Mouse (Mus musculus): ENCODE measurements around the gene Tmem30a. TPM values are rescaled to one million over a fixed set of nuclear protein-coding genes. Genes with fewer than 3 reads are reported as not detected.

The Tmem30a gene
- polyA plus RNA-seq, 1 experiment, result 15.7 TPM

DNA sequence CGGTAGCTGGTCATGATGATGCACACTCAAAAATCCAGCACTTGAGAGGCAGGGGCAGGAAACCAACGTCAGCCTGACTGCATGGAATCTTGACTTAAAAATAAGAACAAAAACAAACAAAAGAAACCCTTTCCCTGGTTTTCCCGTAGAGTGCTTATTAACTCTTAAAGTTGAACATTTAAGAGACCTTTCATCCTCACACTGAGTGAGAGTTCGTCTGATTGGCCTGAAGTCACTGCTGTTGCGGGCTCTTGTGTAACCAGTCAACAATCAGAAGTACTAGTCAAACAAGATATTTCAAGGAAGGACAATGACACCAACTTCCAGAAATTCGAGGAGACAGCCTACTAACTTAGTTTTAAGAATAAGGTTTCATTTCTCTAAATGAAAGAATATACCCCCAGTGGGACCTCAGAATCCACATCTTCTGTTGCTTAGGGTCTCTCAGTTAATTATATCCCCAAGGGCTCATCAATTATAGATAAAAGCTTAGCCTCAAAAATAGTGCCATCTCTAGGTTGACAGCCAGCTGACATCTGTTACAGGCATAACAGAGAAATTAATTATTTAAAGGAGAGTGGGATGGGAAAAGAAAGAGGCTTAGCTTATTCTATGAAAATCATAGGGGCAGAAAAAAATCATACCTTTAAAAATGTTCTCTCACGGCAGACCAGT is 3.3 kb upstream of the Tmem30a start:
- whole genome bisulfite sequencing, result 44% methylated on average over 7 of the region's 7 CpGs
- no peak for DNase-seq (ENCODE audit: low read depth, low spot score)

DNA sequence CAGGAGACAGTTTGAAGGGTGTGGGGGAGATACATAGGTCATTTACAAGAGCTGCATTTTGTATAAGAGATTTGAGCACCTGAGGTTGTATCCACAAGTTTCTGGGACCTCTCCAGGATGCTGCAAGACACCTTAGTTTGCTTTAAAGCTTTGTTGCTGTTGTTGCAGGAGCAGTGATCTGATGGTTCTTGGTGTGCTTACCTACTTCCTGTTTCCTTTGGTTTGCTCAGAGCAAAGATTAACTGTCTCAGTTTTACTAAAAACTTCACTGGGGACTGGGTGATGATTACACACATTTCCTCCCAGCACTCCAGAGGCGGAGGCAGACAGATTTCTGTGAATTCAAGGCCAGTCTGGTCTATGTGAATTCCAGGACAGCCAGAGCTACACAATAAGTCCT is 1.8 kb upstream of the Tmem30a start:
- DNase-seq (ENCODE audit: low read depth, low spot score), result no peak
- 75% methylated on average over 1 of the region's 1 CpGs for WGBS

DNA sequence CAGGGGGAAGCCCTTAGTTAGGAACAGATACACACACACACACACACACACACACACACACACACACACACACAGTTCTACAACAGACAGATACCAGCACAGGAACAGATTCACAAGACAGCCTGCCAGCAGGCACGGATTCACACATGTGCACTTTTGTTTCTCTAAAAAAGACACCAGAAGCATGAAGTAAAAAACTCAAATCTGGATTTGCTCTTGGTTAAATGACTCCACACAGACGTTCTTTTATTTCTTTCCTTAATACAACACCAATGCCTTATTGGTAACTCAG is 7.6 kb downstream of the Tmem30a start:
- WGBS, result 37% methylated on average over 2 of the region's 2 CpGs
- no peak for DNase-seq (ENCODE audit: low read depth, low spot score)

DNA sequence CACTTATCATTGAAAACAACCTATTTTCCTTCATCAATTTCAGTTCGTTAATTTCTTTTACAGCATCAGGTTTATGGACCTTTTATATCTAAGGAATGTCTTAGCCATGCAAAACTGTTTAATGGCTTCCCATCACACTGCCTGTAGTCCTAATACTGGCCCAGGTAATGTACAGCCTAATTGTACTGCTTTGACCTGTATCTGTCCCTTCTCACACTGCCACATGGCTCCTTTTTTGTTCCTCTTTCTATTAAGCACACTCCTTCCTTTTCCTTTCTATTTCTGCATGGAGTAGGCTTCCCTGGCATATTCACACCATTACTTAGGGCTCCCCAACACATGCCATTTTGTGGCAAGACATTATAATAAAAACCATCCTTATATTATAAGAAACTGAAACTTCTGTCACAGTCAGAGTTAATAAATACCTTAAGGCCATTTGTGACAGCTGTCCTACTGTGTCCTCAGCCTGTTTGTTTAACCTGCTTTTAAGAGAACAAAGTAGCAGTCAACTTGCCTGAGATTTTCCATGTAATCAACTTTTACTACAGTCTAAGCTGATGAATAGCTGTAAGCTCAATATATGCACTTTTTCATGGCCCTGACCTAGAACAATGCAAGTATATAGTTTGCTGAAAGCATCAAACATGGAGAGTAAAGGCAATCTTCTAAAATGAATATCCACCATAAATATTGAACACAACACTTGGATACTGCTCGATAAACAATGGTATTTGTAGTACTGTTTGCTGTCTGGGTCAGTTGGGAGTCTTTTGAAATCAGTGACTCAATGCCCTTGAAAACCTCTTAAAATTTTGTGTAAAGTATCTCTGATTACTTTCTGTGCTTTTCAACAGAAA is 8.1 kb downstream of the Tmem30a start:
- no peak for DNase-seq (ENCODE audit: low read depth, low spot score)
- WGBS, result 50% methylated on average over 2 of the region's 2 CpGs

DNA sequence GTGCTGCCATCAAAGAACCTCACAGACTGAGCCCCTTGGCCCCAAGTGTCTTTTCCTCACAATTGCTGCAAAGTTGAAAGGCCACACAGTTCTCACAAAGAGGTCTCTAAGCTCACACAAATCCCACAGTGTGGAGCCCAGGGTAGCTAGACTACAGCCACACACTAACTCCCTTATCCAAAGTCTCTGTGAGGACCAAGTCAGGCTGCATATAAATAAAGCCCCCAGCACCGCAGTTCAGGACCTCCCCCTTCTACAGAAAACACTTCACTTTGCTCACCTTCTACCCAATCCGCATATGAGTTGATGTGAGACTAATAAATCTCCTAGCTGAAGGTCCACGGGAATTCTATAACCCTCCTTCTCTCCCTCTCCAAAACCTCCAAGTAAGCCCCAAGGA is 8.9 kb downstream of the Tmem30a start:
- WGBS, result 47% methylated on average over 3 of the region's 3 CpGs
- no peak for DNase-seq (ENCODE audit: low read depth, low spot score)

DNA sequence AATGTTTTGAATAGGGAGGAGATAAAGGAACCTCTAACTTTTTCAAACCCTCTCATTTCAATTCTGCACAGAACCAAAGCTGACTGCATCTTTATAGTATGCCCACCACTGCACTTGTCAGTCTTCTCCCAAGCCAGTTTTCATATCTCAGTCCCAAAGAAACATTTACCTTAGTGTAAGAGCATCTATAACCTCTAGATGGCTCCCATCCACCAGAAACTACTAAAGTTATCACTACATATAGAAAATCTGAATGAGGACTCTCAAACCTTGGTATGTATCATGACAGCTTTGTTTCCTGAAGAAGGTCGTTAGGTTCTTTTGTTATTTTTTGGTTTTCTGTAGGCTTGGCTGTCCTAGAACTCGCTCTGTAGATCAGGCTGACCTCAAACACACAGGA is 14.0 kb downstream of the Tmem30a start:
- WGBS, result 62% methylated on average over 2 of the region's 2 CpGs

DNA sequence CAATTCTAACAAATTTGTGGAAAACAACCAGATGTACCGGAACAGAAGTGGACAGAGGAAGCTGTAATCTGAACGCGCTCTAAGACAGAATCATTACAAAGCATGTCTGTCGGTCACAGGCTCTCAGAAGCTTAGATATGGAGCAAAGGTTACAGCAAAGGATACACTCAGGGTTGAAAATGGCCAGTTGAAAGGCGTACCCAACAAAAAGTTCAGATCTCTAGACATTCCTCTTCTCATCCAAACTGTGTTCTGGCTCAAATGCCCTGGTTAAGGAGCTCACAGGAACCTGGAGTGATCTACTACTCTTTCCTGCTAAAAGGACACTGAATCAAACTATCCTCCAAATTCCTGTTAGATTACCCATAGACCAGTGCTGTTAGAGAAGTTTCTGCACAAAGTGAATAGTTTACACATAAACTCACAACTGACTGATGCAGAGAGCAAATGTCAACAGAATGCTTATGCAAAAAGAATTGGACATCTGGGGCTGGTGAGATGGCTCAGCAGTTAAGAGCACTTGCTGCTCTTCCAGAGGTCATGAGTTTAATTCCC is 26.2 kb downstream of the Tmem30a start:
- WGBS, result 88% methylated on average over 5 of the region's 5 CpGs
- DNase-seq (ENCODE audit: low read depth, low spot score), result no peak

More for the DNA sequence above, 14.0 kb downstream of the Tmem30a start:
- no peak for DNase-seq (ENCODE audit: low read depth, low spot score)

DNA sequence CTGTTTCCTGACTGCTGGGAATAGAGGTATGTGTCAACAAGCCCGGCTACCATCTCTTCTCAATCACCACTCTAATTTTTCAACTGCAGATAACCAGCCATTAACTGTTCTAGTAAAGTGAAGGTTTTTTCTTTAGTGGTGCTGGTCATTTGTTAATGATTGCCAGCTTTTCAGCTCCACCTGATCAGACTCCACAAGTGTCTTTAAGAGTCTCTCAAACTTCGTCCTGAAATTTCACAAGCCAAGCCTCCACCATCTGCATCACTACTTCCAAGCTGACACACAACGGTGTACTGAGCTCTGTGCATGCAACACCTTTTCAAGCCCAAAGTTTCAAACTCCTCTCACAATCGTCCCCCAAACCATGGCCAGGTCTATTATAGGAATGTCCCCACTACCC is 28.0 kb downstream of the Tmem30a start:
- DNase-seq (ENCODE audit: low read depth, low spot score), result no peak
- 57% methylated on average over 4 of the region's 4 CpGs for WGBS

DNA sequence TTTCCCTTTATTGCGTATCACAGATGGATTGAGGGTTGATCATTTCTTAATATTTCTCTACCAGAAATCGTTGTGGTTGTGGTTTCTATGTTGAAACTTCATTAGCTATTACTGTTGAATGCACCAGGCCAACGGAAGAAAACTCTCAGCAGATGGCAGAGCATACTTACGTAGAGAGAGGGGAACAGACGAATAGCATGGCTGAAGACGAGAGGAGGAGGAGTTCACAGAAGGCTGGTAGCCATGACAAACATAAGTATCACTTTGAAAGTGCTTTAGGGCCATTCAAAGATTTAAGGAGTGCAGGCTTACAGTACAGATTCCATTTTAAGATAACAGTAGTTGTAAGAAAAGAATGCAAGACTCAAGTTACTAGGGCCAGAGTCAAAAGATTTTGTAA is 30.8 kb downstream of the Tmem30a start:
- 80% methylated on average over 6 of the region's 6 CpGs for WGBS
- no peak for DNase-seq (ENCODE audit: low read depth, low spot score)

DNA sequence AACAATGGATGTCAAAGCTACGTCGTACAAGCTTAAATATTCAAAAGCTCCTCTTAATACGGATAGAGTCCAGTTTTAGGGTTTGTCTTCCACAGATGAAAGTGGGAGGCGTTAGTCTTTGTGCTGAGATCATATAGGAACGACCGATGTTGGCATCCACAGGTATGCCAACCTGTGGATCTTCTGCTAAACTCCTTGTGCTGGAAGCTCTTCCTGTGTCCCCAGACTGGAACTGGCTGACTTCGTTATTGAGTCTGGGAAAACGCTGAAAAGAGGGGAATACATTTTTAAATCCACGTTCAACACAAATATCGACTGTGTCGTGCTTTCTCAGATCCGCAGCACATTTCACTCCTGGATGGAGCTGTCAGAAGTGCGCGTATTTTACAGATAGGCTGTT is 33.2 kb downstream of the Tmem30a start:
- WGBS, result 3% methylated on average over 14 of the region's 14 CpGs
- DNase-seq (ENCODE audit: low read depth, low spot score), result no peak

DNA sequence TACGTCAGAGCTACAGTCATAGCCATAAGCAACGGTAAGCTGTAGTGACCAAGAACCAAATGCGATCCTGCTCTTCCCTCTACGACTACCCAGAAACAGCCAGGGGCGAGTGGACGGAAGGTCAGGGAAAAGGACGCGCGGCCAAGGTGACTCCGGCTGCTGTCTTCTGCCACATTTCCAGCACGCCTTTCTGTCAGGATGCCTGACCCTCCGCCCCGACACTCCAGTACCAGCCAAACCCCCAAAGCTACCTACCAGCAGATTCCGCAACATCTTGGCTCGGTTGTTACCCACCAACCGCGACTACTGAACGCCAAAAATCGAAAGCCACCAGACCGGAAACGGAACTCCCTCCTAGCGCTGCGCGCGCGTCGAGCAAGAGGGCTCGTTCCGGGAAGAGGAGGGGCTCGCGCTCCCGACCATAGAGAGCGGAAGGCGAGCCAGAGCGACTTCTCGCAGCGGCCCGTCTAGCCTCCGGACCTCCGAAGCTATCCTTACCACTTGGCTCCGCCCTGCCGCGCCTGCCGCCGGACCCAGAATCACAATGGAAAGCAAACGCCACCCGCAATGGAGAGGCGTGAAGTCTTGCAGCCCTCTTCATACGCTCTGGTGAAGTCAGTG is 33.8 kb downstream of the Tmem30a start, which contains the start of gene Cox7a2:
Gene Cox7a2, minus strand, starts transcription at position 494 of the 621 bp plus-strand sequence.
- under 1% methylated on average over 49 of the region's 49 CpGs for WGBS

DNA sequence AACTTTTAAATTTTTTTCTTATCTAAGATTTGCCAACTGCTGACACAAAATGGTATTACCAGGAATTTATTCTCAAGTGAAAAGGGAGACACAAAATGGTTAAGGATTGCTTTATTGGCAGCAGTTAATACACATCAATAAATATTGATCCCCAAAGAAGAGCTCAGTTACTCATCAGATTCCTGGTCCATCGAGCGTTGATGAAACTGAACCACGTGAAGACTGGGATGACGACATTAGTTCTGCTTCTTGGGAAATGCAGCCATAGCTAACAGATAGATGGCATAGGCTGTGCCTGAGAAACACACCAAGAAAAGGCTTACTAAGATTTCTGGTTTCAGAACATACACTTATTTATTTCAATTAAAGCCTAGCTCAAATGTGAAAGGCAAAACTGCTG is 38.0 kb downstream of the Tmem30a start:
- DNase-seq (ENCODE audit: low read depth, low spot score), result no peak
- WGBS, result 91% methylated on average over 4 of the region's 4 CpGs

More for the DNA sequence above, 33.8 kb downstream of the Tmem30a start, which contains the start of gene Cox7a2:
- peak; percentile 87 for DNase-seq (ENCODE audit: low read depth, low spot score)

DNA sequence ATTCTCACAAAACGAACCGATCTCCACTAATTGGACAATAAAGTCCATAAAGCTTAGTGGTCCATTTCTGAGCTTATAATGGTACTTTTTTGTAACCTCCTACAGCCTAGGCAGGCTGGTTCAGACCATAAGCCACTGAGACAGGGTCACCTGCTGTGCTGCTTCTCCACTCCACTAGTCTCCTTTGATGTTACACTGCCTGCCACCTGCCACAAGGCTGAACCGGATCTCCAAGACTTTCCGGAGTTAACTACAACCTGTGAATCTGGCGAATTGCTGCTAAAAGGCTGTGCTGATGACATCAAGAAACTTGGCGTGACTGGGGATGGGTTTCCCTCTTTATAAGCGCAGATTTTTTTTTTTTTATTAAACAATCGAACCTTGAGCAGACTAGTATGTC is 41.5 kb downstream of the Tmem30a start:
- no peak for DNase-seq (ENCODE audit: low read depth, low spot score)
- 75% methylated on average over 8 of the region's 8 CpGs for WGBS

DNA sequence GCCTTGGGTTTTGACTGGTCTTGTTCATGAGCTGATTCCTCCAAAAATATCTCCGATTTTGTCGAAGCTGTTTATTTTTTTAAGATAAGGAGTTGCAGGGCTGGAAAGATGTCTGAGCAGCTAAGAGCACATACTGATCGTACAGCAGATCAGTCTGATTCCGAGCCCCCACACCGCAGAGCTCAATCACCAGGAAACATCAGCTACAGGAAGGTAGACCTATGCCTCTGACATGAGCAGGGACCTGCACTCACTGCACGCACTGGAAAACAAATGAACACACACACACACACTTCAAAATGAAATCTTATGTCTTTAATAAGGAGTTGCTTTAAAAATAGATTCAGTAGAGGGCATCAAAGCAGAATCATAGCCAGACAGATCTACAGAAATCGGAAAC is 42.6 kb downstream of the Tmem30a start:
- DNase-seq (ENCODE audit: low read depth, low spot score), result no peak
- 80% methylated on average over 7 of the region's 7 CpGs for WGBS

DNA sequence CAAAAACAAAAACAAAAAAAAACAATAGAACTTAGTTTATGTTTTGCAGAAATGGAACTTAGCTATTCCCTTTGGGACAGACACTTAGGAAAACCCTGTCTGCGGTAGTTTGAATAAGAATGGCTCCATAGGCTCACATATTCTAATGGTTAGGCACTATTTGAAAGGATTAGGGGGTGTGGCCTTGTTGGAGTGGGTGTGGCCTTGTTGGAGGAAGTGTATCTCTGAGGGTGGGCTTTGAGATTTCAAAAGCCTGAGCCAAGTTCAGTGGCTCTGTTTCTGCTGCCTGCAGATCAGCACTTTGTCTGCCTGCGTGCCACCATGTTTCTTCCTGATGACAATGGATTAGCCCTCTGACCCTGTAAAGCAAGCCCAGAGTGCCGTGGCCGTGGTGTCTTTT is 48.3 kb downstream of the Tmem30a start:
- DNase-seq (ENCODE audit: low read depth, low spot score), result no peak
- WGBS, result 79% methylated on average over 4 of the region's 4 CpGs

DNA sequence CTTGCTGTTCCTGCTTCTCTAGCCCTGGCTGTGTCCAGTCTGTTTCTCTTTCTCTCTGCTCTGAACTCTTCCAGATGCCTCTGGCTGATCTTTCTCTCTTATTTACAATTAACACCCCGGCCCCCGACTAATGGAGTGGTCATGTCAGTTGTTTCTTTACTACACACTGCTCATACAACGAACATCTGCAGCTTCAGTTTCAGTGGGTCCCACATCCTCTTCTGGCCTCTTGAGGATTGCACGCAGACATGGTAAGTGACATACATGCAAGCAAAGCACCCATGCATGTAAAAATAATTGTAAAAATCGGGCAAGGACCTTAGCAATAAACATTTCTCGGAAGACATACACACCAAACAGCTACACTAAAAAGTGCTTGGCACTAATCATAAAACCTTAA is 57.7 kb downstream of the Tmem30a start:
- no peak for DNase-seq (ENCODE audit: low read depth, low spot score)
- WGBS, result 62% methylated on average over 6 of the region's 6 CpGs

DNA sequence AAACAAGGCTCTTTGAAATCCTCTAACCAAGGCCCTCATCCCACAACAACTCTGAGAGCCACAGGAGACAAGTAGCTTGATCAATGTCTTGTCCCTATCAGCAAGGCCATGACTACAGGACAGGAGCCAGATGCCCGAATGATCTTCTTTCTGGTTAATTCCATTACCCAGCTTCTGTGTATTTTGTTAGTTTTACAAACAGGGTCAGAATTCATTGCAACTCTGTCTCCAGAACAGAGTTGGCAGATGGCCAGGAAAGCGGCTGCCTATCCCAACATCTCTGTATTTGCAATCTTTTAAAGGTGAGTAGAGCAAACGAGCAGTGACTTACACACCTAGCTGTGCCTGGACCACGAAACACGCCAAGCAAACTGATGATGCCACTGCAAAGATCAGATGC is 63.0 kb downstream of the Tmem30a start:
- WGBS, result 37% methylated on average over 5 of the region's 5 CpGs
- no peak for DNase-seq (ENCODE audit: low read depth, low spot score)

DNA sequence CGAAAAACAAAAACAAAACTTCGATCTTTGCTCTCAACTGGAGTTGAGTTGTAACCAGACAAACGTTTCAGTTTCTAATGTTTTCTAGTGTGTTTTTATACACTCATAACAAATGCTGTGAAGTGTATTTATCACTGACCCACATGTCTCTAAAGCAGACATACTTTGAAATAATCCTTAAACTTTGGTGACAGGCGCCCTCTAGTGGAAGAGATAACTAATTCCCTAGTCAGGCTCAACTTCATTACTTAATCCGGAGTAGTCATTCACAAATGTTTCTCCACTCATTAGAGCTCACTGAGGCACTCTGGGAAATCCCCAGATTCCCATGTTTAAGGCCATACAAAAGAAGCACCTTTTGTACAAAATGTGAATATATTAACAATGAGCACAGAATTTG is 70.2 kb downstream of the Tmem30a start:
- 32% methylated on average over 5 of the region's 5 CpGs for WGBS
- no peak for DNase-seq (ENCODE audit: low read depth, low spot score)

DNA sequence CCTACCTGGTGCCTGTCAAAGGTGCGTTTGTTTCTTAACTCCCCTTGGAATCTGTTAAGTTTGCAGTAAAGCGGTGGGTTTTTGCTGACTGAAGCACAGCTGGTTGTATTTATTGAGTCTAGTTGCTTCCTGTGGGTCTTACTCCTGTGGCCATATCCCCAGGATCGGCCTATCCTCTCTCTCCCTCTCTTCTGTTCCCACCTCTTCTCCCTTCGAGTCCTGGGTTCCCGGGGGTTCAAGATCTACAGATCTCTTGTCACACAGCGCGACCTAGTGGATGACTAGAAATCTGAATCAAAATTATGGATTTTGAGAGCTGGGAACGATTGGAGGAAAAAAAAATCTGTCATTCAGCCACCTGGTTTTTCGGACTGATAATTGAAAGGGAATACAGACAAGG is 72.3 kb downstream of the Tmem30a start:
- no peak for DNase-seq (ENCODE audit: low read depth, low spot score)
- 12% methylated on average over 9 of the region's 9 CpGs for WGBS

DNA sequence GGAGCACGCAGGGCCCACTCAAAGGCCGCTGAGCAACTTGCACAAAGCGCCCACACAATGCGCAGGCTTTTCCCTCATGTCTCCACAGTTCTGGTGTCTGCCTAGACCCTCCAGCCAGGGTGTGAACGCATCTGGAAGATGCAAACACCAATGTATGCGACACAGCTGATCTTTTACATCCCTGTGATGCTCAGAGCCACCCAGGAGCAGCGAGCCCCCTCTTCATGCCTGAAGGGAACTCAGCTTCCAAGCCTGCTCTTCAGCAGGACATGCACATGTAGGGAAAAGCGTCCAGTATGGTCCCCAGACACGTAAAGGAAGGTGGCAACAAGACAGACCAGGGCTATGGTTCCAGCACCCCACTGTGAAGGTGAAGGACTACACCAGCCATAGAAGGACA is 73.2 kb downstream of the Tmem30a start:
- 44% methylated on average over 9 of the region's 9 CpGs for WGBS
- DNase-seq (ENCODE audit: low read depth, low spot score), result no peak

DNA sequence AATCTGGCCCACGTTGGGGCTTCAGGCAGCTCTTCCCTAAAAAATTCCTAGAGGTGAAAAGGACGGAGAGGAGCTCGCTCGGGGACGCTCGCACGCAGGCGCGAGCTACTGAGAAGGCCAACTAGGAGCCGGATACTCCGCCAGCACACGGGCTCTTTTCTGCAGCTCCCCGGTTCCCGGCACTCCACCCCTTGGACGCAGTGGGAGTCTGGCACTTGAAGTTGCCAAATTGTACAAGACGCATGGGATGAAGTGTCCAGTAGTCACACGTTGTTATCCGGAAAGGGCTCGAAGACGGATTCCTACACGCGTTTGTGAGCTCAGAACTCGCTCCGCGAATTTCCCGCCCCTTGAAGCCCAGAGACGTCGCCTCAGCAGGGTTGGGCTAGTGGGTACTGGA is 73.9 kb downstream of the Tmem30a start:
- 3% methylated on average over 28 of the region's 28 CpGs for WGBS

More for the DNA sequence above, 73.9 kb downstream of the Tmem30a start:
- no peak for DNase-seq (ENCODE audit: low read depth, low spot score)
